Mouse (Mus musculus): ENCODE data around the gene Col4a3bp. TPM values are rescaled to one million over a fixed set of nuclear protein-coding genes. Genes with fewer than 3 reads are reported as not detected.
"Not testable (repeated sequence)": the region's sequence is repeated elsewhere in the genome, so short reads cannot be mapped to it uniquely, and the experiment has no call there.

Col4a3bp gene
- polyA plus RNA-seq, 1 experiment: 24.9 TPM

DNA sequence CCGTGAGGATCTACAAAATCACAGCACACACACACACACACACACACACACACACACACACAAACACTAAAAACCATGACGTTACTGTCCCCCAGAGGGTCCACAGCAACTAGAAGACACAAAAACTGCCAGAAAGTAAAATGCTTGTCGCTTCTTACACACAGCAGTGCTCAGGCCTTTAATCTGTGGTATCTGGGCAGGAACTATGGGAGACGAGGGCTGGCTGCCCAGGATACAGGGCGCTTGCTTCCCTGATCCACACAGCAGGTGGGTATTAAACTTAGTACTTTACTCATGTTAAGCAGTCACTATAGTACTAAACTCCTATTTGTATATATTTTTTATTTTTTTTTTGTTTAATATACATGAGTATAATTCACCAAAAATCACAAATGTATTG, 103.4 kb downstream of the Col4a3bp start:
- H3K27ac ChIP-seq (replicated peaks; ENCODE audit: low read depth, low read length): no peak overlapping the region
- no peaks in the 10 kb centered on the region for H3K4me1 ChIP-seq (ENCODE audit: control insufficient read depth, insufficient read depth, insufficient read length, low read length)
- no peak overlapping the region for H3K4me3 ChIP-seq (ENCODE audit: insufficient read depth, low read depth, low read length)

GRCm38 (mm10) chr13:96653041-96653440, 110.6 kb downstream of the Col4a3bp start:
- H3K27ac ChIP-seq (replicated peaks; ENCODE audit: low read depth, low read length): no peak overlapping the region
- H3K4me3 ChIP-seq (ENCODE audit: insufficient read depth, low read depth, low read length): no peak overlapping the region

GRCm38 (mm10) chr13:96656673-96657072, 114.3 kb downstream of the Col4a3bp start:
- H3K4me3 ChIP-seq (ENCODE audit: insufficient read depth, low read depth, low read length): no peak overlapping the region
- H3K27ac ChIP-seq (replicated peaks; ENCODE audit: low read depth, low read length): no peak overlapping the region
- H3K4me1 ChIP-seq (ENCODE audit: control insufficient read depth, insufficient read depth, insufficient read length, low read length): no peaks in the 10 kb centered on the region

More at GRCm38 (mm10) chr13:96653041-96653440, 110.6 kb downstream of the Col4a3bp start:
- H3K4me1 ChIP-seq (ENCODE audit: control insufficient read depth, insufficient read depth, insufficient read length, low read length): no peaks in the 10 kb centered on the region

- no peak overlapping the region for H3K4me3 ChIP-seq (ENCODE audit: insufficient read depth, low read depth, low read length)
- H3K4me1 ChIP-seq (ENCODE audit: control insufficient read depth, insufficient read depth, insufficient read length, low read length): no peaks in the 10 kb centered on the region
- H3K27ac ChIP-seq (replicated peaks; ENCODE audit: low read depth, low read length): no peak overlapping the region
These were observed 116.5 kb downstream of the Col4a3bp start for GRCm38 (mm10) chr13:96658936-96659335.

DNA sequence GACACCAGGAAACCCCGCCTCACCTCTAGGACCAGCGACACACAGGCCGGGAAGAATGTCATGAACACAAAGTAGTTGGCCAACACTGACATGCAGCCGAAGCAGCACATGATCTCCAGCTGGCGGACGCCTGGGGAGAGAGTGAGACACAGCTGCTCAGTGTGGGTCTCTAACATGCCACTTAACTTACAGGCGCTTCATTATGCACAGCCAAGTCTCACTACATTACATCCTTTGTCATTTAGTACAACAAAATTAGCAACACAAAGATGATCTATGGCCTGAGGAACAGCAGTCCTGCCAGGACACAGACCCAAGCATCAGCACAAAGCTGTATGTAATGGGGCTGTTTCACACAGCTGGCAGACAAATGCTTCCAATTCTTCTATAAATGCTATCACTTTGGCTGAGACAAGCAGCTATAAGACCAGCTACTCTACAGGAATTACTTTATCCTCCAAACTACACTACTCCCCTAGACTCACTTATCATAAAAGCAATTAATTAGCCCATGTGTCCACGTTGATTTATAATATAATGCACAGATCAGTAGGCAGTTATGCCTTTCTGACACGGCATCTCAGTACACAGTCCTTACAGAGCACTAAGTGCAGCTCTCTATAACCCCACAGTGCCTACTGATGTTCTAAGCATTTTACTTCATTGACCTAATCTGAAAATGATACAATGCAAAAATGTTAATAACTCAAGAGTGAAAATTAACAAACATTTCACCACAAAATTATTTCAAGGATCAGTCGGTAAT, 117.9 kb downstream of the Col4a3bp start:
- no peak overlapping the region for H3K4me3 ChIP-seq (ENCODE audit: insufficient read depth, low read depth, low read length)
- H3K27ac ChIP-seq (replicated peaks; ENCODE audit: low read depth, low read length): no peak overlapping the region
- H3K4me1 ChIP-seq (ENCODE audit: control insufficient read depth, insufficient read depth, insufficient read length, low read length): no peaks in the 10 kb centered on the region

- H3K4me3 ChIP-seq (ENCODE audit: insufficient read depth, low read depth, low read length); H3K27ac ChIP-seq (replicated peaks; ENCODE audit: low read depth, low read length); H3K4me1 ChIP-seq (ENCODE audit: control insufficient read depth, insufficient read depth, insufficient read length, low read length): not testable (repeated sequence)
These were observed 120.7 kb downstream of the Col4a3bp start for GRCm38 (mm10) chr13:96663120-96663519.

GRCm38 (mm10) chr13:96664419-96664974, 122.1 kb downstream of the Col4a3bp start:
- no peak overlapping the region for H3K27ac ChIP-seq (replicated peaks; ENCODE audit: low read depth, low read length)
- H3K4me1 ChIP-seq (ENCODE audit: control insufficient read depth, insufficient read depth, insufficient read length, low read length): no peaks in the 10 kb centered on the region
- no peak overlapping the region for H3K4me3 ChIP-seq (ENCODE audit: insufficient read depth, low read depth, low read length)

DNA sequence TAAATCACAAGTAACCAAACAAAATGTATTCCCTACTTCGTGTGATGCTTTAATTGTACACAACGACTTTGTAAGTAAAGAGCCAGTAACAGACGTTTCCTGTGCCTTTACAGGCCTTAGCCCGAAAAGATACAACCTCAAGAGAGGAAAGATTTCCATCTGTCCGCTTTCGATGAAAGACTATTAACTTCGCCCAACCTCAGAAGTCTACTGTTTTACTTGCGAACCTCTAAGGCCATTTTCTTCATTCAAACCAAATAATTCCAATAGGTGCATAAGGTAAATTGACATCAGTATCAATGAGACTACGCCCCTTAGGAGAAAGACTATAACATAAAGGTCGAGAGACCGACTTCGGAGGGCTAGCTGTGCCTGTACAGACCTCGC, 127.6 kb downstream of the Col4a3bp start:
- H3K4me1 ChIP-seq (ENCODE audit: control insufficient read depth, insufficient read depth, insufficient read length, low read length): no peaks in the 10 kb centered on the region
- no peak overlapping the region; the same call in 1 of the 2 replicates for H3K27ac ChIP-seq (replicated peaks; ENCODE audit: low read depth, low read length)
- peak overlapping the region; percentile 87 for H3K4me3 ChIP-seq (ENCODE audit: insufficient read depth, low read depth, low read length)

- H3K27ac ChIP-seq (replicated peaks; ENCODE audit: low read depth, low read length): peak within 1 kb of the TSS; percentile 59
- peak within 1 kb of the TSS; percentile 87 for H3K4me3 ChIP-seq (ENCODE audit: insufficient read depth, low read depth, low read length)
- H3K4me1 ChIP-seq (ENCODE audit: control insufficient read depth, insufficient read depth, insufficient read length, low read length): no peaks in the 10 kb centered on the region
These were observed 128.1 kb downstream of the Col4a3bp start, which contains the start of gene Hmgcr for GRCm38 (mm10) chr13:96670406-96671077. TSS of gene Hmgcr (minus strand) at chr13:96670936.

- Histone ChIP-seq H3K27ac (replicated peaks; ENCODE audit: low read depth, low read length) (peak overlapping the region; percentile 36), H3K4me3 (ENCODE audit: insufficient read depth, low read depth, low read length) (peak overlapping the region; percentile 76)
These were observed 128.9 kb downstream of the Col4a3bp start for GRCm38 (mm10) chr13:96671078-96671905.

GRCm38 (mm10) chr13:96671906-96672234, 129.5 kb downstream of the Col4a3bp start:
- Histone ChIP-seq H3K4me3 (ENCODE audit: insufficient read depth, low read depth, low read length) (no peak overlapping the region), H3K27ac (replicated peaks; ENCODE audit: low read depth, low read length) (no peak overlapping the region), H3K4me1 (ENCODE audit: control insufficient read depth, insufficient read depth, insufficient read length, low read length) (no peaks in the 10 kb centered on the region)

More at GRCm38 (mm10) chr13:96671078-96671905, 128.9 kb downstream of the Col4a3bp start:
- no peaks in the 10 kb centered on the region for H3K4me1 ChIP-seq (ENCODE audit: control insufficient read depth, insufficient read depth, insufficient read length, low read length)

GRCm38 (mm10) chr13:96672276-96672675, 129.9 kb downstream of the Col4a3bp start:
- H3K27ac ChIP-seq (replicated peaks; ENCODE audit: low read depth, low read length): no peak overlapping the region
- H3K4me3 ChIP-seq (ENCODE audit: insufficient read depth, low read depth, low read length): no peak overlapping the region
- no peaks in the 10 kb centered on the region for H3K4me1 ChIP-seq (ENCODE audit: control insufficient read depth, insufficient read depth, insufficient read length, low read length)

GRCm38 (mm10) chr13:96673817-96674216, 131.4 kb downstream of the Col4a3bp start:
- Histone ChIP-seq H3K4me1 (ENCODE audit: control insufficient read depth, insufficient read depth, insufficient read length, low read length) (no peaks in the 10 kb centered on the region), H3K4me3 (ENCODE audit: insufficient read depth, low read depth, low read length) (no peak overlapping the region), H3K27ac (replicated peaks; ENCODE audit: low read depth, low read length) (no peak overlapping the region)

- Histone ChIP-seq H3K27ac (replicated peaks; ENCODE audit: low read depth, low read length) (no peak overlapping the region), H3K4me3 (ENCODE audit: insufficient read depth, low read depth, low read length) (no peak overlapping the region), H3K4me1 (ENCODE audit: control insufficient read depth, insufficient read depth, insufficient read length, low read length) (no peaks in the 10 kb centered on the region)
These were observed 133.3 kb downstream of the Col4a3bp start for GRCm38 (mm10) chr13:96675756-96676155.

DNA sequence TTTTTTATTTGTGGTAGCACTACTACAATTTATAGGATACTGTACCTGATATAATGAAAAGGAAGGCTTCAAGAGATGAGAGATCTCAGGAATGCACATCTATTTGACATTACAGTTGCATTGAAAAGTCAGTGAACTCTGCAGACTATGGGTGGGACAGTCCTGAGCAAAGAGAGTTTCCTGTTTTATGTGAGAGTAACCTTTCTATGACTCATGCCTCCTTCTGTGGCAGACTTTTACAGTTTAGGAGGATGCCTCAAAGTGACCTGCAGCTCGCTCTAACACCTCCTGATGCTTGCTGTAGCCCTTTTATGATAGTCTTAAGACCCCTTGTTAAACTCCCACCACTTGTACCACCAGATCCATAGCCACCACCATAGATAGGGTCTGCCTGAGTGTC, 134.7 kb downstream of the Col4a3bp start:
- Histone ChIP-seq H3K4me3 (ENCODE audit: insufficient read depth, low read depth, low read length) (no peak overlapping the region), H3K27ac (replicated peaks; ENCODE audit: low read depth, low read length) (no peak overlapping the region), H3K4me1 (ENCODE audit: control insufficient read depth, insufficient read depth, insufficient read length, low read length) (no peaks in the 10 kb centered on the region)

All from brown adipose tissue, adult 24 weeks (tissue).